Mouse (Mus musculus) right cerebral cortex, postnatal 10 days (tissue): Measurements from ENCODE around the gene Clcn2.
A peak's percentile ranks its signal among the peaks of the same experiment; 100 is the strongest.

ENCODE experiments used
- DNase-seq, 2 experiments: peaks; one replicate each; pipeline ENCODE4 v3.0.0; 2021; ENCODE audit warnings: low spot score in 2 of 2

Clcn2 gene

DNA sequence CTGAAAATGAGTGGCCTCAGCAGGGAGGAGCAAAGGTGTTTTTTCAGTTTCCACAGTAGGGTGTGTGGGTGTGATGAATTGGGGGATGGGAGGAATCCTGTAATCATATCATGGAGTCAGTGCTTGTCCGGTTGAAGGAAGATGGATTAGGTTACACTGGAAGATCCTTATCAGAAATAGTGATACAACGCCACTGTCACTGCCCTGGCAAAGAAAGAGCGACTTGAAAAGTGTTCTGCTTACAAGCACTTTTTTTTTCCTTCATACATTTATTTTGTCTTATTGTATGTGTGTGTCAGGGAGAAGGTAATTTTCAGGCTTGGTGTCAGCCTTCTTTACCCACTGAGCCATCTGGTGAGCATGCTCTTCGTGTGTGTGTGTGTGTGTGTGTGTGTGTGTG, 5.2 kb upstream of the Clcn2 start:
- DNase-seq, result no peak

DNA sequence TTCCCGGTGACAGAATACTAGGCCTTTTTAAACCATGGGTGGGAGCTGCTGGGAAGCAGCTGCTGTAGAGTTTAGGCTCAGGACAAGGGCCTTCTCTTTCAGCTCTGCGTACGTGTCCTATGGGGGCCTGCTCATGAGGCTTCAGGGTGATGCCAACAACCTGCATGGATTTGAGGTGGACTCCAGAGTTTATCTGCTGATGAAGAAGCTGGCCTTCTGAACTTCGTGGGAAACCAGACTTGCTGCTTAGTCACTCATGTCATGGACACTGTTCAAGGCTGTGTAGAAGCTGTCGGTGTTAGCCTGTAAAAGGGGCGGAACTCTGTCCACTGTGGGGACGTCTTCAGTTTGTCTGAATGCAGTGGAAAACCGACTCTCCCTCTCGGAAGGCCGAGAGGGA, 4.3 kb upstream of the Clcn2 start:
- DNase-seq, result no peak

DNA sequence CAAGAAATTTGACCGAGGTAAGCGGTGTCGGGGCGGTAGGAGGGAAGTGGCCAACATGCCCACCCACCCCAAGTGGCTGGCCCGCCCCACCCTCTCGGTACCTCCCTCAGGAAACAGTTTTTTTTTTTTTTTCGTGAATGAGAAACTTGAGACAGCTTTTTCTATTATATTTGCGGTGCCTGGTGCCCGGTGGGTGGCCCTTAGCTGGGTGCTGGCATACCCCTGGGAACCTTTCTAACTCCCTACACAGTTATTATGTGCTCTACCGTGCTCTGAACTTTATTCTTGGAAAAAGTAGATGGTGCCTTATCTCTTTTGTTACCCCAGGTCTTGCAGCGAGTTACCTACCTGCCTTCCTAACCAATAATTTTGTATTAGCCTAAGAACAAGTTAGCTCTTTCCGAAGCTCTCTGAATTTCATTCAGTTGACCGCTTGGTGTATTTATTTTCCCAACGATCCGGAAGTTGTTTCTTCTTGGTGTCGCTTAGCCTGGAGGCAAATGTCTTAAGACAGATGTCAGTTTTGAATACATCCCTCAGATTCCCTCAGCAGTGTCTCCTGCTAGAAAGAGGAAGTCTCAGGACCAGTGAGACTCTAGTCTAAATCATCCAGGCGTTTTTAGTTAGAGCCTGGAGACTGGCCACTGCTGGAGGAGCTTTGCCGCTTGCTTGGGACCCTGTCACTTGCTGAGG, 578 bp upstream of the Clcn2 start:
- no peak for DNase-seq

DNA sequence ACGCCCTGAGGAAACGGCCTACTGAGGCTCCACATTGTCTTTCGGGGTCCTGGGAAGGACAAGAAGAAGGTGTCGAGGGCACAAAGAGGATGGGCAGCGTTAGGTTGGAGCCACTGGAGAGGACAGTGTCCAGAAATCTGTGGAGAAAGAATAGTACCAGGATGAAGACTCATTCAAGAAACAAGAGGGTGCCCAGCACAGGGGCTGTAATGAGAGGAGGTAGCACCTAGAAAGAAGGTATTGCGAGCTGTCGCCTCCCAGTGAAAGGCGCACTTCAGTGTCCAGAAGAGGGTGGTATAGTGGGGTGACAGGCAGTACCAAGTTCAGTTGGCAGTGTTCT, 735 bp downstream of the Clcn2 start:
- peak; percentile 34 to 50 for DNase-seq

DNA sequence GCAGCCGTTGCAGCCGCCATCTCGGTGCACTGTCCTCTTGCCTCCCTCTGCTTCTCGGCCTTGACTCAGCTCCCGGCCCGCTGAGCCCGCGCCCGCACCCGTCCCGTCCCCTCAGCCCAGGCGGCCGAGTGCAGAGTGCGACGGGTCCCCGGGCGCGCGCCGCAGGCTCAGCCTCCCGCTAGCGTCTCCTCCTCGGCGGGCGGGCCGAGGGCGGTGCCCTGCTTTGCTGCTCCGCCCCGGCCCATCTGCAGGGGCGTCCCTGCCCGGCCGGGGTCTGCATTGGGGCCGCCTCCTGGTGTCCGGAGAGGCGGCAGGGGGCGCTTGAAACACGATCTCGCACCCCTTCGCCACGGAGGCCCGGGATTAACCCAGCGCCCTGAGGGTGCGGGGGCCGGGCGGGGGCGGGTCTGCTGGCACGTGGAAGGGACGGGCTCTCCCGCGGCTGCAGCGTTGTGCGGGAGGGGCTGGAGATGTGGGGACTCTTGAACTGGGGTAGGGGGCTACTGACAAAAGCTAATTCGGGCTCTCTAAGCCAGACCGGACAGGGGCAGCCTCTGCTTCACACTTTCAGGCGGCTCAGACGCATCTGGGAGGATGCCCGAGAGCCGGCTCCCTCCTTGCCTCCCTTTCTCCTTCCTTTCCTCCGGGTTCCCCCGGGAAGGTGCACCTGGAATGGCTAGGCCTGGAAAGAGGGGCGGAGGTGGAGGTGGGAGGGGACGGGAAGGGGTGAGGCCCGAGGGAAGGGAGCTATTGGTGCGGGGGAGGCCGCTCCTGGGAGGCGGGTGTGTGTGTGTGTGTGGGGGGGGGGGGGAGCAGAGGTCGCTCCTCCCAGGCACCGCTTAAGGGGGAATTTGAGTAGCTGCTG, 1.3 kb downstream of the Clcn2 start:
- peak; percentile 89 for DNase-seq

DNA sequence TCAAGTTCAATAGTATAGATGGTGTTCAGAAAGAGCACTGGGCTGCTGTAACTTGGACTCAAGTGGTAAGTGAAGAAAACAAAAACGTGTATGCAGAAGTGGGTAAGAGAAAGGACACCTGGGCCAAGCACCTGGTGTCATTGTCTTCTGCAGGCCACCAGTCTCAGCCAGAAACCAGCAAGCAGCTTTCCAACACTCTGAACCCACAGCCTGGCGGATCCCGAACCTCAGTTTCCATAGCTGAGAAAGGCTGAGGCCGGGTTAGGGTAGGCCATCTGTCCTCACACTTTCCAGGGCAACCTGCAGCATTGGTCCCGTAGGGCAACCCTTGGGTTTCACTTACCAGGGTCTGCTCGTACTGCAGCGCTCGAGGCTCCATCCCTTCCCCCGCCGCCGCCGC, 2.0 kb downstream of the Clcn2 start:
- peak in 1 of 2 experiments; percentile 52 for DNase-seq

DNA sequence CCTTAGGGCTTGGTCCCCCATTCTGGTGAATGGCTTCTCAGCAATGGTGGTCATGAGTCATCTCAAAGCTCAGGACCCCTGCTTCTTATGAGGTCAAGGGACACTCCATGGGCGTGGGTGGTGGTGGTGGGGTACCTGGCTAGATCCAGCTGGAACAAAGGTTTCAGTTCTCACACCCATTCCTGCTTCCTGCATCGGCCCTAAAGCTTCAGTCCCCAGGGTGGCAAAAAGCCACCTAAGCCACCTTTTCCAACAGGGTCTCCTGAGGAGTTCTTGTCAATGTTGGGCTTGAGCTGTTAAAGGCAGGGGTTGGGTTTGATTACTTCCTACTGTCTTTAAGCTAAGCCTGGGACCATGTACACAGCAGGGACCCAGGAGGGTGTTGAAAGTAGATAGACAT, 2.4 kb downstream of the Clcn2 start:
- DNase-seq, result no peak

DNA sequence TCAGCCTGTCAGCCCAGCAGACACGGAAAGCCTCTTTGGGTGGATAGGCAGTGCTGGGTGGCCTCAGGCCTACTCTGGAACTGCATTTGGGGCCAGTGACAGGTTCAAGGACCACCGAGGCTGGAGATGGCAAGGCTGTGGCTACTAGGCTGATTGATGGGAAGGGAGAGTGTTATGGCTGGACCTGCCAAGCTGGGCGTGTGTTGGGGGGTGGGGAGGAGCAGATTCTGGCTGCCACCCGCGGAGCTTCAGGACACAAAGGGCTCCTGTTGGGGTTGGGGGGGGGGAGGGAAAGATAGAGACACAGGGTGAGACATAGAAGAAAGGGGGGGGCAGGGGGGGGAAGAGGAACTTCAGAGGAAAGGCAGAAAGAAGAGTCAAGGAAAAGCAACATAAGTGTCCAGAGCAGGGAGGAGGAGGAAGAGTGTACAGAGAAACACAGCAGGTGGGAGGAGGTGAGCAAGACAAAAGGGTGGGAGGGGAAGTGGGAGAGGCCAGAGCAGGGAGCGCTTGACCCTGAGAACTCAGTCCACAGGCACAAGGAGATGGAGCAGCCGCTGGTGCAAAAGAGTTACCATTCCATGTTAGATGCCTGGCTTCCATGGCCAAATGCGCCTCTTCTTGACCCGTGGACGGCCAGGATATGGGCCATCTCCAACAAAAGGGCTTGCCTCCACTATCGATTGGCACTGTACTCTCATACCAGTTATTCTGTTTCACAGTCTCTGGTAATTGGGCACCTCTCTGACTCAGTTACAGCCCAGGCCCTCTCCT, 3.1 kb downstream of the Clcn2 start:
- DNase-seq, result no peak

DNA sequence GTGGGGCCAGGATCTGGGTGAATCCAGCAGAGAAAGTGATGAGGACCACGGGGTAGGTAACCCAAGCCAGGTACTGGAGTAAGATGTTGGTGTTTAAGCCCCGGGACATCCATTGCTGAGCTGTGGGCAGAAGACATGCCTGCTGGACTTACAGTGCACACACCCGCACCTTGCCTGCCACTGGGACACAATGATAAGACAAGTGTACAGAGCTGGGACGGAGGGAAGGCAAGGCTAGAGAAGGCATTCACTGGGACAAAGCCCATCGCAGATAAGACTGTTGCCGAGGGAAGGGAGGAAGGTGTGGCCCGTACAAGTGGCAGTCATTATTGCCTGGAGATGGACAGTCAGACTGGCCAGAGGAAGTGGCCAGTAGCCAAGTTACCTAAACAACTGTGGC, 4.7 kb downstream of the Clcn2 start:
- DNase-seq, result no peak

DNA sequence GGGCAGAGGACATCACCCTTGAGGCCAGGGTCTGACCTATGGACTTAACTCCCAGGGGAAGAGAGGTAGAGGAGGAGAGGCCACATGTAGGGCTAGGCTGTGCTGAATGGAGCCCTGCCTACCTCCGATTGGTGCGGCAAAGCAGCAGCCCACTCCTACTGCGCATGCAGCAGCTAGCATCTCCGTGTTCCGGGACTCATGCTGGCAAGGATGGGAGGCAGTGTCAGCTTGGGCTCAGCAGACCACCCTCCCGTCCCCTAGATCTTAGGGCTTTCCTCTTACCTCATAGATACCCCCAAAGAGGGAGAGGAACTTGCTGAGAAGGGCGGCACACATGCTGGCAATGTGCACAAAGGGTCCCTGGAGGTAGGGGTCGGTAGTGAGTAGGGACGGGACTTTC, 5.4 kb downstream of the Clcn2 start:
- no peak for DNase-seq

DNA sequence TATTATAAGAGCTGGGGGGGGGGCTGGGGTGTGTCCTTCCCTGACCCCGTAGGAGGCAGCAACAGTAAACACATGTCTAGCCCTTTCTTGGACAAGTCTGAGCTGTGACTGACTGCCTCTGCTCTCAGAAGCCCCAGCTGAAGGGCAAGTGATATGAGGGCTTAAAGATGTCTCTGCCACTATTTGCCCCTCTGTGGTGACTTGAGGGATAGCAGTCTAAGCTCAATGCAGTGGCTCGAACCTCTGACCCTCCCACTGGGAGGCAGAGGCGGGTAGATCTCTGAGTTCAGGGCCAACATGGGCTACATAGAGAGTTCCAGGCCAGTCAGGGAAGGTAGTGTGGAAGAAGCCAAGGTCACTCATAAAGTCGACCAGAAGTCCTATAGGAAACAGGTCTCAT, 6.7 kb downstream of the Clcn2 start:
- DNase-seq, result no peak

DNA sequence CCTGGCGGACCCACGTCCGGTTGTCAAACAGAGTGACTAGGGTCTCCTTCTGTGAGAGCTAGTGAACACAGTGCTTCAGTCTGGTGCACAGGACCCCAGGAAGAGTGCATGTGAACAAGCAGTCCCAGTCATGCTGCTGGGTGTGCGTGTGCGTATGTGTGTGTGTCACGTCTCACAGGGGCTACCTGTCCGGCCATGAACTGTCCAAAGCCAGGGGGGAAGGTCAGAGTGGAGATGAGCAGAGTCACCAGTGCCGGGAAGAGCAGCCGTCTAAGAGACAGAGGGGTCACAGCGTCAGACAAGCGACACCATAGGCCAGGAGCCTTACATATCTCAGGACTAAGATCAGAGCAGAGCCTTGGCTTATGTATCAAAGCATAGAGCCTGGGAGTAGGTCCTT, 7.2 kb downstream of the Clcn2 start:
- no peak for DNase-seq

DNA sequence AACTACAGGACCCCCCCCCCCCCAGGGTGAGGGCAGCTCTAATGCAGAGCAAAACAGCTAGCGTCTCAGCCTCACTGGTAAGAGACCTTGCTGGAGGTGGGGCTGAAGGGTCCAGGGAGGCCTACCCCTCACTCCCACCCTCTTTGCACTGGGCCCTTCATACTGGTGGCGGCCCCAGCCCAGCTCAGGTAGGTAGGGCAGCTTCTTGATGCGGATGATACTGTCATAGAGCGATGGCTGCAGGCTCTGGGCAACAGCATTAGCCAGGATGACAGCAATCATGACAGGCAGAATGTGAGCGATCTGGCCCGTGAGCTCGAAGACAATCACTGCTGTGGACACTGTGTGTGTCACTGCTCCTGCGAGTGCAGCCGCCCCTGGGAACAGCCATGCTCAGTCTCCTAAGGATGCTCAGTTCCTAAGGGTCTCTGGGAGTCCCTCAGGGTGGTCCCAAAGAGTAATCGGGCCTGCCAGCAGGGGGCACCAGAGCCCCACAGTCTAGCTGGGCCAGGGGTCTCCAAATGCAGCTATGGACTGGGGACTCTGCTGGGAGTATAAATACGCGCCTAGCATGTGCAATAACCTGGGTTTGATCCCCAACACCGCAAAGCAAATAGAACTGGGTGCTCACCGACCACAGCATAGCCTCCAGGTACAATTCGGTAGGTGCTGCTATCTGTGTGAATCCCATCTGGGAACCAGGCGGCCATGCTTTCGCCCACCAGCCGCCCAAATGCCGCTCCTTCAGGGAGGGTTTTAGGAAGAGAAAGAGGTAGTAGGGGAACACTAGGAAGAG, 8.4 kb downstream of the Clcn2 start:
- DNase-seq, result peak in 1 of 2 experiments; percentile 69

DNA sequence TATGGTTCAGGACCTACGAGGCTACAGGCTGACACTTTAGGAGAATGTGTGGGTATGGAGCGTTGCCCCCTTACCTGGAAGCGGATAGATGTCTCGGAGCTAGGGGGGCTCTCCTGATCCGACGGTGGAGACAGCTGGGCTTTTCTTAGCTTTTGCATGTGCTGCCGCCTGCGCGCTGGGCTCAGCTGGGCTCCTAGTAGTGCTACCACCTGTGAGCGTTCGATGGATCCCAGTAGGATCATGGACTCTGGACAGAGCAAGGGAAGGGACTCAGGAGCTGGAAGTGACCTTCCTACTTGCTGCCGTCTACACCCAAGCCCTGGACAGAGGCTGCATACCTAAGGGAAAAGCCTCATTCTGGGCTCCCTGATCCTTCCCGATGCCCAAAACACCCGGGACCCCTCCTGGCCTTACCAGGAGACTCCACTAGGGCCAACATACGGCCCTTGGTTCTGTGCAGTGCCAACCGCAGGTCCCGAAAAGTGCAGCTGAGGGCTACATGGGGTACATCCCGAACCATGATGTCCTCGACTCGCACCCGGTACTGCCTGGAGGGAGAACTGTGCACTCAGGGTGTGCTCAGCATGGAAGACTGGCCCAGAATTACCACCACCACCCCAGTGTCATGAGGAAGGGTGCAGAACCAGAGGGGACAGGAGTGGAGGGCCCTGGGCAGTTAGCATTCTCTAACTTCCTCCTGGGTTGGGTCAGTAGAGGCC, 9.2 kb downstream of the Clcn2 start:
- no peak for DNase-seq

DNA sequence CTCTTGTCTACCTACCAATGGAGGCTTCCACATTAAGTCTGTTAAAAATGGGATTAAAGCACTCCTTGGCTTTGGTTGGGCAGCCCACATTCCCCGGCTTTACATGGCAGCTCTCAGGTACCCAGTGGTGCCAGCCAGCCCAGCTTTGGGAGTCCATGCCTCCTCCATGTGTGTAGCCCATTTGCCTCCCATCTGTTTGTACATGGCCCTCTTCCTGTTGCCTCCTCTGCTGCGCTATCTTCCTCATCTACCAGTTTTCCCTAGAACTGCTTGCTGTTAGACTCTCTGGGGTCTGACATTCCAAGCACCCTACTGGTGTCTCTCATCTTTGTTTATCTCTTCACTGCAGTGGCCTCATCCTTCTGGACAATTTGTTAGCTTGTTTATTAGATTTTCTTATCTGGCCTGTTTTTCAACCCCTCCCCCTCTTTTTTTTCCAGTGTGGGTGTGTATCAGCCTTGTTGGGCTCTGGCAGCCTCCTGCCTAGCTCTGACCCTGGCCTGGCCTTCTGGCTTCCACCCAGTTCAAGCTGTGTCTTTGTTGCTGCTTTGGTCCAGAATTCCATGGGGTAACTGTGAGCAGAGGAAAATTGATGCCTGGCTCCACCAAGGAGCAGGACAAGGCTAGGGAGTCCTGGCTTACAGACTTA, 11.0 kb downstream of the Clcn2 start:
- peak; percentile 55 to 59 for DNase-seq

DNA sequence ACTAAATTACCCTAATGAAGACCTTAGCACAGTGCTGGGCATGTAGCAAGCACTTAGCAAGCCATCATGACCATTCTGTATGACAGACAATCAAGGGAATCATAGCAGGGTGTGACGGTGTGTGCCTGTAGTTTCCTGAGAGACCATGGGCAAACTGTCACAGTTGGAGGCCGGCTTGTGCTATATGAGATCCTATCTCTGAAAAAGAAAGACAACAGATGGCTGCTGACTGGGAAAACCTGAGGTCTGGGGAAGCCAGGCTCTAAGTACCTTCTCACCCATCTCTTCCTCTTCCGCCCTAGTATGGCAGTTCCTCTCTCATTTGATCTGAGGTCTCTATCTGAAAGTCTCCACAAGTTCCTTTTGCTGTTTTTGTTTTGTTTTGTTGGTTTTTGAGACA, 11.8 kb downstream of the Clcn2 start:
- DNase-seq, result no peak

DNA sequence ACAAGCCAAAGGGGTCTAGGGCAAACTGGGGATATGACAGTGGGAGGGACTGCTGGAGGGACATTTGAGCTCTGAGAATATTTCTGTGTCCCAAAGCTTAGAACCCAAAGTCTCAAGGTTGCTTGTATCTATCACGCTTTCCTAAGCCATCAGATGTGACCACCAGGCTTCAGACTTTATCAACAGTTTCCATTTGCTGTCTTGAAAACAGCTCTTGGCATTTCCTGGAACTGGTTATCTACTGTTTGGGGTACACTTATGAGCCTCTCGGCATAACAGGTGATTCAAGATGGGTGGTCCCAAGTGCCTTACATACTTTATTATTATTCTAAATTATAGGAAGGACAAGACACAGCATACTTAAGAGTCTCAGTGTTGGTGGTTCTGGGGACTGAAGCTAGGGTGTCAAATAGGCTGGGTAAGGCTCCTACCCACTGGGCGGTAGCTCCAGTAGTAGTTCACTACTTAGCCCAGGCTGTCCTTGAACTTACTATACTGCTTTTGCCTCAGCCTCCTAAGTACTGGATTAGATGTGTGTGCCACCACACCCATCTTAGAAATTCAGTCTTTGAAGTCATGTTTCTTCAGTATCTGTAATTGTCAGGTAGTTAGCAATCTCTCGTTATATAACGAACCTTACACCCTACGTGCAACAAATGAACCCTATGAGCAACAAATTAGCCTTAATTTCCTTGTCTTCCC, 13.7 kb downstream of the Clcn2 start:
- DNase-seq, result no peak

DNA sequence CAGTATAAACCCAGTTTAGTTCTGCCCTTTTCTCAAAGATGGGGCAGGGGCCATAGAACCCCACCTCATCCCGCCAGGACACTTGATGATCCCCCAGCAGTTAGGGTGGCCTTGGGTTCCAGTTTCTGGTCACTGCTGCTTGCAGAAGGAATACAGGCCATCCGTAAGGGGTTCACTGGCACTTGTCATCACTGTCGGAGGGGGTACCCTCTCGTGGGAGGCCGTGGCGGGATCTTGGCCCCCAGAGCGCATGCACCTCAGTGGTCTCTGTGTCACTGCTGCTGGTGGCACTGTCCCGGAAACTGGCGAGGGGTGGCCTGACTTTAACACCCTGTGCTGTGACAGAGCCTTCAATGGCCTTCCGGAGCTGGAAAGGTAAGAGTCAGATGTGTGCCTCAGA, 14.5 kb downstream of the Clcn2 start:
- DNase-seq, result peak; percentile 32 to 52

DNA sequence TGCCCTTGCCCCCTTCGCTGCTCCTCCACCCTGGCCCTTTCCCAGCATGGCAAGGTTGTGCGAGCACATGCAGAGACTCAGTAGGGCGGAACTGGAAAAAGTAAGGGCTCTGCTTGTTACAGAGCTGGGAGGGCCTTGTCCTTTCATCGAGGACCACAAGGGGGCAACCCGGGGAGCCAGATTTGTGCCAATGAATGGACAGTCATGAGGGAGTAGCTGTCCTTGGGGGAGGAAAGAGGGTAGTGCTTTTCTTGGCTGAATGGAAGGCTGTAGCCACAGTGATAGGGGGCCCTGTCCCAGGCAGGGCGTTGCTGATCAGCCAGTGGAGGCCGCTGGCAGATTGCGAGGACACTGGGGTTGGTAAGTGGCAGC, 15.0 kb downstream of the Clcn2 start:
- DNase-seq, result peak; percentile 86 to 88
